Mouse (Mus musculus) adrenal gland, adult 2 months (tissue): Measurements from ENCODE around the gene Hcls1. TPM values are rescaled to one million over a fixed set of nuclear protein-coding genes. Genes with fewer than 3 reads are reported as not detected.
A peak's percentile ranks its signal among the peaks of the same experiment; 100 is the strongest.

Experiments used
- DNase-seq: peaks from one replicate; pipeline ENCODE4 v3.0.0; 2021
- polyA plus RNA-seq: library from polyadenylated mRNA; depleted of rRNA; stranded (reverse); fragments of >200 nt; gene quantifications from 2 replicates; pipeline ENCODE4 v1.2.3, GENCODE M21; 2012
- total RNA-seq, 2 experiments: library from RNA; stranded (reverse); gene quantifications; 2 replicates each; pipeline ENCODE4 v1.2.3; 2021

Hcls1 gene
- total and polyA plus RNA-seq, 3 experiments, result 7.7 to 15.4 (median 10.3) TPM

DNA sequence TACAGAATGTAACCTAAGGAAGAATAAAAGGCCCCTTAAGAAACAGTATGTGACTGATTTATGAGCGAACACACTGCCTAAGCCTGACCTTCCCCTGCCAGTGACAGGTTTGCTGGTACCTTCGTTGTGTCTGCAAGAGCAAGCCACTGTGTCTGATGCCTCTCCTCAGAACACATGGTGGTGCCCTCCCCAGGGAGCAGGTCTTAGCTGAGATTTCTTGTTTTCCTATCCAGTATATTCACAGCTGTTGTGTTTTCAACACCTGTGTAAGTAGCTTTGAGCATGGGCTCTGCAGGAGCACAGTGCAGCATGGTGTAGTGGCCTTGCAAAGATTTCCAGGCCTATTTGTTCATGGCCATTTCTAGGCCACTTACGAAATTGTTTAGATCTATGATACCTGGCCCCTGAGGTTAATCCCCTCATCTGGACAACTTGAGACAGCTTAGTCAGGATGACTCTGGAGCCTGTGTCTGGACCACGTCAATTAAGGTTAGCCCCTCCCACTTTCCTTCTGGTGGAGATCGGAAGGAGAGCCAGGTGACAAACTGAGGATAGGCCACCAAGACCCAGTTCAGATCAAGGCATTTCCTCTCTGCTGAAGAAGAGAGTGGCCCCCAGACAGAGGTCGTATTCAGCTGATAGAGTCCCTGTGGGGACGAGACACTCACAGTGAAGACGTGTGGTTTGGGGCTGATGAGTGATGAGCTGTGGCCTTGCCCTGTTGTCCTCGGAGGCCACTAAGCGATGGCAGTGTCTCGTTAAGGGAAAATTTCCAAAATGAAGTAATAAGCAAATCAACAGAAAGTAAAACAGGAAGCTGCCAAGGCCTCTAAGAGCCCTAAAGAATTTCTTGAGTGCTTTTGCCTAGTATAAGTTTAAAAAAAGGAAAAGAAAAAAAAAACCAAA, 4.3 kb upstream of the Hcls1 start:
- peak; percentile 82 for DNase-seq

DNA sequence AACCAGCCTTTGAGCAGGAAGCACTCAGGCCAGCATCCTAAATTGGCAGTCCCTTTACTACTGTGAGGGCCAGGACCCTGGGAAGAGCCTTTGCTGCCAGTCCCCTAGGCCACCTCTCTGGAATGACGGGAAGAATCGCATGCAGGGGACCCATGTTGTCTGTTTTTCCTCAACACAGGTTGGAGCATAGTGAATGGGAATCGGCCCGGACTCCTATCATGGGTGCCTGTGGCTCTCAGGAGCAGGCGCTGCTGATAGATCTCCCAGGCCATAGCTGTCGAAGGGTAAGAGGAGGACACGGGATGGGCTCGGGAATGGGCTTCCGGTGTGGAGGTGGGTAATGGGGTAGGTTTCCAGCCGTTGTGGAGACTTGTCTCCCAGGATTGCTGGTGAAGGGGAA, 3.4 kb upstream of the Hcls1 start:
- DNase-seq, result no peak

GRCm38 (mm10) chr16:36931976-36932375, 2.8 kb upstream of the Hcls1 start:
- no peak for DNase-seq

DNA sequence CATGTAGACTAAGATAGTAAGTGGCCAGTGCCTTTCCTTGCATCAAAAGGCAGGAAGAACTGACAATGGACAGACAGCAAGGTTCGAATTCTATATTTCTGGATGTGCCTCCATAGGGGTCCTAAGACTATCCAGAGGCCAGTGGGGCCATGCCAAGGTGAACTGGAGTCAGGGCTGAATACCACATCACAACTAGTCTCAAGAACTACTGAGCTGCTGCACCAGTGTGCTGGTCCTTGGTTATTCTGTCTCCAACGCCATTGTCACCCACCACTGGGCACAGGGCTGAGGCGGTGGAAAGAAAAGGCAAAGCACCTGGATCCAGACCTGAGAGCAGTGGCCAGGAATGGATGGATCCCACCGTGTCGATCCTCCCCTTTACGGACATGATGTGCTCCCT, 2.2 kb upstream of the Hcls1 start:
- DNase-seq, result no peak

DNA sequence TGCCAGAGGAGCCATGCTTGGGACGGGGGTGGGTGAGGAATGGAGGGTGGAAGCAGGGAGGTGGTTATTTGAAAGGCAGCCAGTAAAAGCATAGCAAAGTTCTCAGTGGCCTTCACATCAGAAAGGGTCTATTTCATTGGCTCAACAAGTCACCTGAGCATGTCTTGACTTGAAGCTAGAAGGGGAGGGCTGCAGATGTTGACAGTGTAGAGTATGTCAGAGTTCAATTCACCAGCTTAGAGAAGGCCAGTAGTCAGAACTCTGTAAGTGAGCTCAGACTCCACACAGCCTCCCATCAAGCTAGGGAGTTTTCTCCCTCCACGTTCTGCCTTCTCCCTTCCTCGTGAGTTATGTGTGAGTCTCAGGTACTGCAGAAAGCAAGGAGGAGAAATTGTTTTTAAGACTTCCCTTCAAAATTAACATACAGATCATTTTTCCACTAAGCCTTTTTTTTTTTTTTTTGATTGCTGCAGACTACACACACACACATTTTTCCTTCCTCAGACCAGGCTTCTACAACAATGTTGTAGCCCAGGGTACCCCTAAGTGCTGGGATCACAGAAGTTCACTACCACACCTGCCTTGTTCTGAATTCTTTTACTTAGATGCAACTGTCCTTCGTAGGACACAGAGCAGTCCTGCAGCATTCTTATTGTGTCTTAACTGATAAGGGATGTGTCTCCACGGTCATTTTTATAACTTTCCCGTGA, 497 bp upstream of the Hcls1 start:
- peak; percentile 50 for DNase-seq

- no peak for DNase-seq
Observed at GRCm38 (mm10) chr16:36935814-36936213, 1.0 kb downstream of the Hcls1 start.

- peak; percentile 60 for DNase-seq
Observed at GRCm38 (mm10) chr16:36941137-36941727, 6.4 kb downstream of the Hcls1 start.

- no peak for DNase-seq
Observed at GRCm38 (mm10) chr16:36941895-36942294, 7.1 kb downstream of the Hcls1 start.

GRCm38 (mm10) chr16:36943591-36943990, 8.8 kb downstream of the Hcls1 start:
- DNase-seq, result no peak

DNA sequence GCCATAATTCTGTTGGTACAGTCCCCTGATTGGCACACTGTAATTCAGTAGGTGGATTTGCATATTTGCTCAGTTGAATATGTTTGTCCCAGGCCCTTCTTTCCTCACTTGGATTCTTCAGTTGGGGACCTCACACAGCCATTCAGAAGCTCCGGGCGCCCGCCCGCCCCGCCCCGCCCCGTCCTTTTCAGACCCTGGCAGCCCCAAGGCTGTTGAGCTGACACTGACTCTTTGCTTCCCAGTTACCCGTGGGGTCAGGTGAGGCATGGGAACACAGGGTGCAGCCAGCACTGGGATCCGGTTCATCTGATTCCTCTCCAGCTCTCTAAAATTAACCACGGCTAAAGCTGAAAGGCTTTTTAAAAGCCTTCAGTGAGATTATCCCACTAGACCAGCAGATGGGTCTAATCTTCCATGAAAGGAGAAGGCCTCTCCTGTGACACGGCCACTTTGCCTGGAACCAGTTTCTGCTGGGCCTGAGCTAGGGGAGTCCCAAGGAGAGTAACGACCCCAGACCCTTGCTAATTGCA, 10.2 kb downstream of the Hcls1 start:
- DNase-seq, result no peak

DNA sequence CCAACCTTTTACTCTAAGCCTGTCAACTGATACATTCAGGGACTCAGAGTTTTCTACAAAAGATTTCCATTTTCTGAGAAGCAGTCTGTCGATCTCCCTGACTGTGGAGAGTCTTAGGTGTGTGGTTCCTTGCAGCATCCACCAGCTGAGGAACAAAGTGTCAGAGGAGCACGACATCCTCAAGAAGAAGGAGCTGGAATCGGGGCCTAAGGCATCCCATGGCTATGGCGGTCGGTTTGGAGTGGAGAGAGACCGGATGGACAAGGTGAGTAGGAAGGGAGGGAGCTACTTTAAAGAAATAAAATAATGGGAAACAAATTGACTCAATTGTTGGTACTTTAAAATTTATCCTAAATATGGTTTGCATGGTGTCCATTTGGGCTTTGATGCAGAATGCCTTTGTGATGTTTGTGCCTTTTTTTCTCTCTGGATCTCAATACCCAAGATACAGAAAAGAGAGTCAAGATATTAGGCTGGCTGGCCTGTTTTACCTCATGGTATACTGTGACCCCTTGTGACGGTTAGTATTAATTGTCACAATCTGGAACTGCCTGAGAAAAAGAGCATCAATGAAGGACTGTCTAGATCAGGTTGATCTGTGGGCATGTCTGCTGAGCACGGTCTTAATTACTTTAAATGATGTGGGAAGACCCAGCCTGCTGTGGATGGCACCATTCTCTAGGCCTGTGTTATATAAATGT, 11.8 kb downstream of the Hcls1 start:
- DNase-seq, result no peak

DNA sequence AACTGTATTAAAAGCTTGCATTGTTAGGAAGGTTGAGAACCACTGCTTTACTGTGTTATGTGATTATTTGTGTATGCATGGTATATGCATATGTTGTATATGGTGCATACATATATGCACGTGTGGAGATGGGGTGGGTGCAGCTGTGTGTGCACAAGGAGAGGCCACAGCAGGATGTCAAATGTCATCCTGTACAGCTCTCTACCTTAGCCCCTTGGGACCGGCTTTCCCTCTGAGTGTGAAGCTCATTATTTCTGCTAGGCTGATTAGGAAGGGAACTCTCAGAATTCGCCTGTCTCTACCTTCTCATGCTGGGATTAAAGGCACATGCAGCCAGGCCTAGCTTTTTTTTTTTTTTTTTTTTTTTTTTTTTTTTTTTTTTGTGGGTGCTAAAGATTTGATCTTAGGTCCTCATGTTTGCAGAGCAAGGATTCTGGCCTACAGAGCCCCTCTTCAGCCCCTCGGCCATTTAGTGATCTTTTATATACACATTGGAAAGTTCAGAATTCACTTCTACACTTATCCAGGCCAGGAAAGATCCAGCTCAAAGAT, 12.9 kb downstream of the Hcls1 start:
- no peak for DNase-seq

GRCm38 (mm10) chr16:36949614-36950336, 15.0 kb downstream of the Hcls1 start:
- DNase-seq, result no peak

GRCm38 (mm10) chr16:36951029-36951428, 16.2 kb downstream of the Hcls1 start:
- DNase-seq, result no peak

DNA sequence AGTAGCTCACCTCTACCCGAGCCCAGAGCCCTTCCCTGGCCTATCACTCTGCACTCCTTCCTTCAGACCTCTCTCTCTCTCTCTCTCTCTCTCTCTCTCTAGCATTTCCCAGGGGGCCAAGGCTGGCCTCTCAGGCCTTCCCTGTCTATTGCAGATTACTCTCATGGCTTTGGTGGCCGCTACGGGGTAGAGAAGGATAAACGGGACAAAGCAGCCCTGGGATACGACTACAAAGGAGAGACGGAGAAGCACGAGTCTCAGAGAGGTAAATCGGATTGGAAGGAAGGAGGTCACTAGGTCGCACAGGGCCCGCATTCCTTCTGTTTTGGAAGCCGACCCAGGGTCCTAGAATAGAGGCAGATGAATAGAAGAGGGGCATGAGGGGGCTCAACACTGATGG, 20.3 kb downstream of the Hcls1 start:
- DNase-seq, result no peak

DNA sequence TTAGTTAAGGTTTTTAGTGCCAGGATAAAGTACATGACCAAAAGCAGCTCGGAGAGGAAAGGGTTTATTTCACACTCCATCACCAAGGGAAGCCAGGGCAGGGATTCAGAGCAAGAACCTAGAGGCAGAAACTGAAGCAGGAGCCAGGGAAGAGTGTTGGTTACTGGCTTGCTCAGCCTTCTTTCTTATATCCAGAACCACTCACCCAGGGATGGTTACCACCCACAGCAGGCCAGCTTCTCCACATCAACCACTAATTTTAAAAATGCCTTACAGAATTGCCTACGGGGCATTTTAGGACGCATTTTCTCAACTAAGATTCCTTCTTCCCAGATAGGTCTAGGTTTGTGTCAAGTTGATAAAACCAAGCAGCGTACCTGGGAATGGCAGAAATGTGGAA, 28.6 kb downstream of the Hcls1 start:
- DNase-seq, result no peak

- no peak for DNase-seq
Observed at GRCm38 (mm10) chr16:36979127-36979526, 44.3 kb downstream of the Hcls1 start.

DNA sequence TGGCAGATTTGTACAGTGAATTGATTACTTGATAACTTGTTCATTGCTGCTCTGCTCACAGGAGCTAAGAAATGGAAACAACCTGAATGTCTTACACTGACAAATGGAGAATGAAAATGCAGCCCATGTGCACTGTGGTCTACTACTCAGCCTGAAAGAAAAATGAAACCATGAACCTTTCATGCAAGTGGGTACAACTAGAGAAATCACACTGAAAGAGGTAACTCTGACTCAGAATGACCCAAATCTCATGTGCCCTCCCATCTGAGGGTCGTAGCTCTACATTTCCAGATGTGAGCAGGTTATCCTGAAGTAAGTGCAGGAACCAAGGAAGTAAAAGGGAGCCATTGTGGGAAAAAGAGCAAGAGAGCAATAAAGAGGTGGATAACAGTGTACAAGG, 49.0 kb downstream of the Hcls1 start:
- no peak for DNase-seq

- DNase-seq, result no peak
Observed at GRCm38 (mm10) chr16:36985636-36986042, 50.9 kb downstream of the Hcls1 start.

DNA sequence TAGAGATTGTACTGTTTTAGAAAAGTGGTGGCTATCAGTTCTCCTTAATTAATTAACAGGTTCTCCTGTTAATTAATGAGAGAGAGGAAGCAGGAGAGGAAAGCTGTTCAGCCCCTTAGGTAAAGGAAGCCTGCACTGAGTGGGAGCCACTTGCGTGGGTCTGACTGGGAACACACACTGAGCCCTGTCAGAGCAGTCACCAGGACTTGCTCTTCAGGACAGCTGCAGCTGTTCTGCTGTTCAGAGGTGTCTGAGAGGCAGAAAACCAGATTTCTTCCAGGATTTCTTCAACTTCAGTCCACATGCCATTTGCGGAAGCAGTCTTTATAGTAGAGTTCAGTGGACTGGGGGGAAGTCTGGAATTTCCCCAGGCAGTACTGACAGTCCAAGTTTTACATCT, 52.6 kb downstream of the Hcls1 start:
- DNase-seq, result no peak

- DNase-seq, result no peak
Observed at GRCm38 (mm10) chr16:36988066-36988465, 53.3 kb downstream of the Hcls1 start.
